Comparison of ENCODE assay signal across 13 mouse cellular contexts in genomic region chr5:22171336-22171735, GRCm38 (mm10).
"Had no signal": no experiment of that assay in that cellular context is flagged by ENCODE, and none has a peak within 500 bp of the region (broad histone marks: within the 10 kb centered on the region; RNA-seq: fewer than 3 reads in every experiment).

No protein-coding gene starts in this region.

- DNase-seq: gastrocnemius, adult 2 months; gastrocnemius, postnatal 10 days; gastrocnemius, postnatal 36 days; heart, adult 11 months; heart, postnatal 10 days; kidney, adult 11 months; kidney, adult 2 months; kidney, adult 9 months; kidney, postnatal 14 days; kidney, postnatal 36 days; layer of hippocampus, adult 9-11 months; layer of hippocampus, postnatal 36 days; left cerebral cortex, postnatal 4 days had no signal
